Mouse (Mus musculus) CH12.LX (cell line): ENCODE measurements around the gene Tmem268. TPM values are rescaled to one million over a fixed set of nuclear protein-coding genes. Genes with fewer than 3 reads are reported as not detected.

Source experiments
- DNase-seq: peaks from one replicate; pipeline ENCODE4 v3.0.0-alpha.2; 2013; ENCODE audit errors: extremely low read depth
- H3K27ac ChIP-seq: 2 replicates; pipeline ENCODE4 v1.5.1; 2012; ENCODE audit warnings: low read depth, mild to moderate bottlenecking, control low read depth, moderate library complexity; ENCODE audit not compliant: insufficient read depth
- H3K27me3 ChIP-seq: replicated peaks from 2 replicates; pipeline ENCODE3; 2012; ENCODE audit warnings: inconsistent platforms
- H3K36me3 ChIP-seq, 2 experiments: replicated peaks in 1 of 2; 2 replicates each; pipeline versions ENCODE3 to v1.6.1; 2012; ENCODE audit warnings: inconsistent platforms in 1 of 2, low read length in 1 of 2, mild to moderate bottlenecking in 1 of 2, mixed read lengths in 1 of 2, moderate library complexity in 1 of 2; ENCODE audit not compliant: control insufficient read depth in 1 of 2, insufficient read depth in 1 of 2
- H3K4me1 ChIP-seq, 2 experiments: 2 replicates each; pipeline ENCODE4 v1.6.1; 2012; ENCODE audit warnings: inconsistent platforms in 1 of 2, moderate library complexity in 1 of 2; ENCODE audit not compliant: insufficient read depth in 2 of 2, control insufficient read depth in 1 of 2
- H3K4me2 ChIP-seq: 2 replicates; pipeline ENCODE4 v1.6.1; 2012; ENCODE audit warnings: low read depth, mild to moderate bottlenecking, control low read depth; ENCODE audit not compliant: poor library complexity, insufficient read depth, severe bottlenecking
- H3K4me3 ChIP-seq, 3 experiments: fragments of 150-350 bp in 1 of 3; sonication (generic) in 1 of 3; replicated peaks in 1 of 3; 2 replicates each; pipeline versions ENCODE3 to v1.5.1; 2011 to 2012; ENCODE audit warnings: low read depth in 2 of 3, low read length in 2 of 3, mild to moderate bottlenecking in 2 of 3, moderate library complexity in 2 of 3, control low read depth in 1 of 3, improper control_type of control experiment in 1 of 3, inconsistent platforms in 1 of 3, mixed read lengths in 1 of 3; ENCODE audit not compliant: poor library complexity in 1 of 3
- H3K79me2 ChIP-seq: replicated peaks from 2 replicates; pipeline ENCODE4 v1.6.1; 2012; ENCODE audit warnings: mild to moderate bottlenecking, moderate library complexity; ENCODE audit not compliant: control insufficient read depth, poor library complexity, insufficient read depth, severe bottlenecking; ENCODE audit errors: extremely low read depth
- H3K9ac ChIP-seq: 2 replicates; pipeline ENCODE4 v1.6.1; 2012; ENCODE audit warnings: low read depth, mild to moderate bottlenecking, control low read depth, moderate library complexity; ENCODE audit not compliant: insufficient read depth
- H3K9me3 ChIP-seq: replicated peaks from 2 replicates; pipeline ENCODE3; 2012; ENCODE audit warnings: low read length, inconsistent platforms, mixed read lengths
- BHLHE40 ChIP-seq: IDR thresholded peaks from 2 replicates; pipeline ENCODE4 v1.6.1; 2011; ENCODE audit warnings: mild to moderate bottlenecking, low read depth, low read length, improper control_type of control experiment
- CHD1 ChIP-seq: IDR thresholded peaks from 2 replicates; pipeline ENCODE4 v1.6.1; 2012; ENCODE audit warnings: low read depth, low read length, improper control_type of control experiment, inconsistent platforms
- CHD2 ChIP-seq: IDR thresholded peaks from 2 replicates; pipeline ENCODE4 v1.6.1; 2011; ENCODE audit warnings: low read length, improper control_type of control experiment
- EP300 ChIP-seq: IDR thresholded peaks from 2 replicates; pipeline ENCODE4 v1.6.1; 2011; ENCODE audit warnings: low read length, improper control_type of control experiment
- GABPA ChIP-seq: IDR thresholded peaks from 2 replicates; pipeline ENCODE4 v1.6.1; 2012; ENCODE audit warnings: low read depth, low read length, improper control_type of control experiment, inconsistent platforms; ENCODE audit not compliant: insufficient replicate concordance
- HCFC1 ChIP-seq: IDR thresholded peaks from 2 replicates; pipeline ENCODE4 v1.6.1; 2012; ENCODE audit warnings: low read depth, mild to moderate bottlenecking, inconsistent platforms, low read length, improper control_type of control experiment
- IRF4 ChIP-seq: IDR thresholded peaks from 2 replicates; pipeline ENCODE4 v1.6.1; 2014; ENCODE audit warnings: low read depth, mild to moderate bottlenecking, inconsistent platforms, low read length, improper control_type of control experiment
- MEF2A ChIP-seq: IDR thresholded peaks from 2 replicates; pipeline ENCODE4 v1.6.1; 2014; ENCODE audit warnings: low read depth, mild to moderate bottlenecking, inconsistent platforms, low read length, improper control_type of control experiment, borderline replicate concordance
- MXI1 ChIP-seq: IDR thresholded peaks from 2 replicates; pipeline ENCODE4 v1.6.1; 2011; ENCODE audit warnings: mild to moderate bottlenecking, low read depth, low read length, improper control_type of control experiment
- MYC ChIP-seq: IDR thresholded peaks from 2 replicates; pipeline ENCODE4 v1.6.1; 2011; ENCODE audit warnings: low read depth, mild to moderate bottlenecking, improper control_type of control experiment, low read length
- NELFE ChIP-seq: IDR thresholded peaks from 2 replicates; pipeline ENCODE4 v1.6.1; 2011; ENCODE audit warnings: low read depth, low read length, improper control_type of control experiment
- NRF1 ChIP-seq: IDR thresholded peaks from 2 replicates; pipeline ENCODE4 v1.6.1; 2014; ENCODE audit warnings: low read depth, mild to moderate bottlenecking, inconsistent platforms, low read length, improper control_type of control experiment, moderate library complexity
- POLR2A ChIP-seq: IDR thresholded peaks from 2 replicates; pipeline ENCODE4 v1.6.1; 2011; ENCODE audit warnings: low read depth, mild to moderate bottlenecking, improper control_type of control experiment, low read length
- RAD21 ChIP-seq: IDR thresholded peaks from 2 replicates; pipeline ENCODE4 v1.6.1; 2011; ENCODE audit warnings: low read depth, mild to moderate bottlenecking, low read length, improper control_type of control experiment, moderate library complexity
- RCOR1 ChIP-seq: conservative IDR thresholded peaks from 2 replicates; pipeline ENCODE4 v1.6.1; 2012; ENCODE audit warnings: low read depth, mild to moderate bottlenecking, inconsistent platforms, low read length, improper control_type of control experiment
- SMC3 ChIP-seq: IDR thresholded peaks from 2 replicates; pipeline ENCODE4 v1.6.1; 2011; ENCODE audit warnings: low read depth, low read length, improper control_type of control experiment
- TBP ChIP-seq: conservative IDR thresholded peaks from 2 replicates; pipeline ENCODE4 v1.6.1; 2011; ENCODE audit warnings: low read depth, low read length, improper control_type of control experiment
- TCF12 ChIP-seq: IDR thresholded peaks from 2 replicates; pipeline ENCODE4 v1.6.1; 2014; ENCODE audit warnings: low read depth, mild to moderate bottlenecking, inconsistent platforms, low read length, improper control_type of control experiment
- UBTF ChIP-seq: IDR thresholded peaks from 2 replicates; pipeline ENCODE4 v1.6.1; 2012; ENCODE audit warnings: low read depth, mild to moderate bottlenecking, inconsistent platforms, low read length, improper control_type of control experiment, moderate library complexity
- USF2 ChIP-seq: conservative IDR thresholded peaks from 2 replicates; pipeline ENCODE4 v1.6.1; 2011; ENCODE audit warnings: low read depth, low read length, improper control_type of control experiment
- ZC3H11A ChIP-seq: IDR thresholded peaks from 2 replicates; pipeline ENCODE4 v1.6.1; 2012; ENCODE audit warnings: low read depth, mild to moderate bottlenecking, inconsistent platforms, low read length, improper control_type of control experiment
- dilution Hi-C: fragments of 300-500 bp; cut with MboI; formaldehyde crosslinking; loops from 2 replicates; pipeline ENCODE4 v1.14.3; 2020; ENCODE audit warnings: low sequenced_read_pairs; ENCODE audit not compliant: extremely low pct_unique_long_range_greater_than_20kb, extremely low pct_ligation_motif_present
- in situ Hi-C: fragments of 300-500 bp; cut with MboI; formaldehyde crosslinking; loops from 3 replicates; pipeline ENCODE4 v1.14.3; 2019; ENCODE audit warnings: low sequenced_read_pairs, low pct_ligation_motif_present, low pct_unique_long_range_greater_than_20kb, mixed read lengths
- polyA plus RNA-seq: library from polyadenylated mRNA; unstranded; fragments of >175 nt; gene quantifications from 2 replicates; pipeline ENCODE4 v1.2.1, GENCODE M21; 2012; ENCODE audit warnings: low read depth; ENCODE audit not compliant: insufficient read length
- total RNA-seq, 2 experiments: library from RNA; depleted of rRNA; stranded (reverse); fragments of 300-350 nt in 1 of 2; fragments of >200 nt in 1 of 2; gene quantifications; 2 replicates each; pipeline ENCODE4 v1.2.3; 2012 to 2014

Tmem268 gene
- total and polyA plus RNA-seq, 3 experiments = 8.3 to 11.1 (median 9.4) TPM

- Histone ChIP-seq H3K79me2 (no peaks in the 10 kb centered on the region), H3K4me1 (no peaks in the 10 kb centered on the region), H3K27me3 (no peaks in the 10 kb centered on the region), H3K4me3 (no peak overlapping the region), H3K9ac (no peak overlapping the region), H3K4me2 (no peak overlapping the region), H3K27ac (no peak overlapping the region), H3K9me3 (peaks cover 4% of the 10 kb centered on the region), H3K36me3 (peaks cover 29 to 72% of the 10 kb centered on the region in 2 experiments)
- no peak for TF ChIP-seq MEF2A
- TF ChIP-seq NELFE = no peak
- TF ChIP-seq RAD21 = no peak
- no peak for TF ChIP-seq CHD2
- TF ChIP-seq UBTF = no peak
- TF ChIP-seq ZC3H11A = no peak
- no peak for TF ChIP-seq EP300
- TF ChIP-seq HCFC1 = no peak
- no peak for TF ChIP-seq TBP
- no peak for TF ChIP-seq POLR2A
- no peak for TF ChIP-seq NRF1
- no peak for TF ChIP-seq MYC
- TF ChIP-seq SMC3 = no peak
- no peak for TF ChIP-seq IRF4
- dilution Hi-C loops = no loop called here
- DNase-seq = no peak
- in situ Hi-C loops = no loop called here
Observed at GRCm38 (mm10) chr4:63580078-63580477, 21.5 kb downstream of the Tmem268 start.

- in situ Hi-C loops = no loop called here
- no peak for TF ChIP-seq CHD1
- no peak for TF ChIP-seq USF2
- no peak for TF ChIP-seq TBP
- TF ChIP-seq GABPA = no peak
- TF ChIP-seq TCF12 = no peak
- no peak for TF ChIP-seq RCOR1
- TF ChIP-seq EP300 = no peak
- no peak for TF ChIP-seq MYC
- no peak for TF ChIP-seq MXI1
- no peak for TF ChIP-seq BHLHE40
- TF ChIP-seq, all 38 proteins: peak for 0
Observed at GRCm38 (mm10) chr4:63582580-63582979, 24.0 kb downstream of the Tmem268 start.

More at GRCm38 (mm10) chr4:63582580-63582979, 24.0 kb downstream of the Tmem268 start:
- H3K27me3 ChIP-seq = no peaks in the 10 kb centered on the region
- H3K4me1 ChIP-seq = peaks cover 0 to 11% of the 10 kb centered on the region in 2 experiments; a peak in 2 of 4 replicates
- DNase-seq = no peak
- no peak overlapping the region for H3K27ac ChIP-seq
- no peak overlapping the region for H3K4me2 ChIP-seq
- no peak overlapping the region for H3K4me3 ChIP-seq
- peaks cover 2% of the 10 kb centered on the region for H3K9me3 ChIP-seq
- no peaks in the 10 kb centered on the region for H3K79me2 ChIP-seq
- dilution Hi-C loops = no loop called here
- H3K9ac ChIP-seq = no peak overlapping the region
- H3K36me3 ChIP-seq = peaks cover 26 to 87% of the 10 kb centered on the region in 2 experiments
